Mouse (Mus musculus): ENCODE results near the gene Olfr742.

Gene Olfr742

GRCm38 (mm10) chr14:50503300-50503699 lies at the start of gene Olfr742:
Gene Olfr742 (plus strand): TSS chr14:50503600.
- no peak for DNase-seq (ENCODE audit: extremely low read depth, low read depth)

- DNase-seq (ENCODE audit: extremely low read depth, low read depth): no peak
These were observed 31.0 kb upstream of the Olfr742 start, which contains the start of gene Olfr741 for GRCm38 (mm10) chr14:50472438-50472837. Gene Olfr741 (plus strand): TSS chr14:50472738.

- DNase-seq (ENCODE audit: extremely low read depth, low read depth): no peak
These were observed 25.0 kb upstream of the Olfr742 start for GRCm38 (mm10) chr14:50478406-50478805.

- DNase-seq (ENCODE audit: extremely low read depth, low read depth): no peak
These were observed 18.1 kb downstream of the Olfr742 start, which contains the start of gene Olfr743 for GRCm38 (mm10) chr14:50521539-50521938. Gene Olfr743 (plus strand): TSS chr14:50521839.

- DNase-seq (ENCODE audit: extremely low read depth, low read depth): no peak
These were observed 49.3 kb downstream of the Olfr742 start for GRCm38 (mm10) chr14:50552734-50553133.

Measured in MEL-GATA-1-ER (cell line).